Mouse (Mus musculus): ENCODE measurements around the gene Tob2.

The Tob2 gene

DNA sequence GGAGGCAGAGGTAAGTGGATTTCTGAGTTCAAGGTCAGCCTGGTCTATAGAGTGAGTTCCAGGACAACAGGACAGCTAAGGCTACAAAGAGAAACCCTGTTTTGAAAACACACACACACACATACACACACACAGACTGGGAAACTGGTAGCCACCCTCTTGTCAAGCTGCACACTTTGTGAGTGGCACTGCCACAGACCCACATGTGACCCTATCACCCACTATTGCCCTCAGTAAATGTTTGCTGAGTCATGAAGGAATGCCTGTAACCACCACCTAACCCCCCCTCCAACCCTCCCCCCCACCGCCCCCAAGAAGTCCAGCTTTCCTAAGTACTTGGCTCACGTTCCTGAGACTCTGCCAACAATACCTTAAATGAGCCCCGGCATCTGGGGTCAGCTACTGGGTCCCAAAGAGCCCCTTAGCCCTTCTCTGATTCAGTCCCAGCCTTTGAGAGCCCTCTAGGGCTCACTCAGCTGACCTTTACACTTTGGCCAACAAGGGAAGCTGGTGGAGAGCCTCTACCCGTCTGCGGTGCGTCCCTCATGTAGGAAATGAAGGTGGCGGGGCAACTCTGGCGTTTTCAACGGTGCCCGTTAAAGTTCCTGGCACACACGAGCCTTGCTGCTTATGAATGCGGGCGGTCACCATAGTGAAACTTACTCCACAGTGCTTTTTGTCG lies 19.9 kb downstream of the Tob2 start:
- no peak for DNase-seq (ENCODE audit: extremely low spot score, low read depth, low spot score)

DNA sequence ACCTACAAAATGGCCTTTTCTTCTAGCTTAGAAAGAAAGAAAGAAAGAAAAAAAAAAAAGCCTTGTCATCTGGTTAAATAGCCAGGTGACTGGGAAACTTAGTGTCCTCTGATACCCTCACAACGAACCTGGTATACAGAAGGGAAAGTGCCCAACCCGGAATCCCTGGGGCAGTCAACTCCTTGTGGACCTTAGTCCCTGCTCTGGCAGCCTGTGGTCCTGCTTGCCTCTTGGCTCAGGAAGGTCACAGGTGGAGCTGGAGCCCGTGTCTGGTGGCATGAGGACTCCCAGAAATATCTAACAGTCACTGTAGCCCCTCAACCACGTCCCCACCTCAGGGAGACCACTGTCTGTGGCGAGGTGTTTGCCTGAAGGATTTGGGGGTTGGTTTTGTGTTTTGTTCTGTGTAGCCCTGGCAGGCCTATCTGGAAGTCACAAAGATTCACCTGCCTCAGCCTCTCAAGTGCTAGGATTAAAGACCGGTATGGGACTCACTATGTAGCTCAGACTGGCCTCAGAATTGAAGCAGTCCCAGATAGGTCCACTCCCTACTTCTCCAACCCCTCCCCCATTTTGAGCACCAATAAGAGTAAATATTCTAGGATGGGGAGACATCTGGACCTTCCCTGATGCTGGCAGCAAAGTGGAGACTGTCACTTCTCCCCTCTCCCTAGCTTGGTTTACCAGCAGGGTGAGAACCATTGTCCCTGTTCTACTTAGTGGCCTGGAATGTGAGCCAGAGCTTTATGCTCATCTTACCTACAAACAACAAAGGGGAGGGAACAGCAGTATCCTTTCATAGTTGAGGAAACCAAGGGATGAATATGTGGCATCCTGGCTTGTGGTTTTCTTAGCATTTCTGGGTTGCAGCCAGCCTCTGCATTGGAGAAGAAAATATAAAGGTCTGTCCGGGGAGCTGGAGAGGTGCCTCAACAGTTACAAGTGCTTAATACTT lies 21.4 kb downstream of the Tob2 start:
- no peak for DNase-seq (ENCODE audit: extremely low spot score, low read depth, low spot score)

DNA sequence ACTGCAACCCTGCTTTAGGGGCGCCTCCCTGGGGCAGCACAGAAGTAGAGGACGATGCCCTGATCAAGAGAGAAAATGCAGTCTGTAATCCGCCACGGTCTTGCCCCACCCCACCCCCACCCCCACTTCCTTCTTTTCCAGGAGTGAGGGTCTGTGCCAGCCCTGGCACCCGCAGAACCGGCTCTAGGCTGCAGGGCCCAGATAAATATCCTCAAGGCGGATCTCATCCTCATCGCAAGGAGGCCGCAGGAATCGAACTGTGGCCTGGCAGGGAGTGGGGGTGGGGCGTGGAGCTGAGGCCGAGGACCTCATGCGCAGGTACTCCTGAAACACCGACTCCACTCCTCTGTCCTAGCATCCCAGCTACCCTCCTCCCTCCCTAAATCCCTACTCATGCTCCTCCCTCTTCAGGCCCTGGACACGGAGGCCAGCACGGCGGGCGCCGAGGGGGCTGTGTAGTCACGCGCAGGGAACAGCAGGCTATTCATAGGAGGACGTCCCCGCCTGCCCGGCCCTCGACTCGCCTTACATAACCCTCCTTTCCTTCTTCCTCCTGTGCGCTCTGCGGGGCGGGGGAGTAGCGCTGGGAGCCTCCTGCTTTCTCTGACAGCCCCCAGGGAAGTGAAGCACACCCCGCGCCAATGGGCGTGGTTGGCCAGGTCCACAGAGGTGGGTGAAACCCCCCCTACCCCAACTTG lies 22.3 kb downstream of the Tob2 start:
- DNase-seq (ENCODE audit: extremely low spot score, low read depth, low spot score): no peak

DNA sequence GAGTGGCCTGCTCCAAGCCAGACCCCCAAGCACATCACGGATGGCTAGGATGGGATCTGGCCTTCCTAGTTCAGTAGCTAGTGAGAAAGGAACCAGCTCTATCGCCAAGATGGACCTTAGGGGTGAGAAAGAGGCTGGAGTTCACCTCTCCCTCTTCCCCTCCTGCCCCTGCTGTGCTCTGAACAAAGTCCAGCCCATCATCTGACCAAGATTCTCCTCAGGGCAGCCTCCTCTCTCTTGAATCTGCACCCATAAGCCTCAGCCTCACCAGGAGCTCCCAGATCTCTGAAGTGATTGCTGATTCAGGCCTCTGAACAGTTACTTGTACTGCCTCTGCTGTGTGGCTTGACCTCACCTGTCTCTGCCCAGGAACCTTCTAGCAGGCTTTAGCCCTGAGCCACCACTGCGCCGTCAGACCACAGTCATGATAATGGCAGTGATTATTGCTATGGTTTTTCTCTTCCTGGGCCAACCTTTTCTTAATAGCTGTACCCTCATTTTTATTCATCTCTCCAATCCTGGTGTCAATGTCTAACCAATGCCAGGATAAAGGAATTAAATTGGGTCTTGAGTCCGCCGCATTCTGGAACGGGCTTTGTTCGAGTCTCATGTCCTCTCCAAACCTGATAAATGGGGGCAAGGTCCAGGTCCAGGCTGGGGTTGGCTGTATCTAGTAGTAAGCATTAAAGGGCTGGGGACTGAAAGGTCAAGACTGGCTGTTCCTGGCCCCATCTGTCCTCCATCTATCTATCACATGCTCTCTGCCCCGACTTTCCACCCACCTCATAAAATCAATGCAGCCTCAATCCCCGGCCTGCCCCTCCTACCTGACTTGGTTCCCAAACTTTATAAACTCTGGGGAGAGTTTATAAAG lies 23.4 kb downstream of the Tob2 start:
- no peak for DNase-seq (ENCODE audit: extremely low spot score, low read depth, low spot score)

DNA sequence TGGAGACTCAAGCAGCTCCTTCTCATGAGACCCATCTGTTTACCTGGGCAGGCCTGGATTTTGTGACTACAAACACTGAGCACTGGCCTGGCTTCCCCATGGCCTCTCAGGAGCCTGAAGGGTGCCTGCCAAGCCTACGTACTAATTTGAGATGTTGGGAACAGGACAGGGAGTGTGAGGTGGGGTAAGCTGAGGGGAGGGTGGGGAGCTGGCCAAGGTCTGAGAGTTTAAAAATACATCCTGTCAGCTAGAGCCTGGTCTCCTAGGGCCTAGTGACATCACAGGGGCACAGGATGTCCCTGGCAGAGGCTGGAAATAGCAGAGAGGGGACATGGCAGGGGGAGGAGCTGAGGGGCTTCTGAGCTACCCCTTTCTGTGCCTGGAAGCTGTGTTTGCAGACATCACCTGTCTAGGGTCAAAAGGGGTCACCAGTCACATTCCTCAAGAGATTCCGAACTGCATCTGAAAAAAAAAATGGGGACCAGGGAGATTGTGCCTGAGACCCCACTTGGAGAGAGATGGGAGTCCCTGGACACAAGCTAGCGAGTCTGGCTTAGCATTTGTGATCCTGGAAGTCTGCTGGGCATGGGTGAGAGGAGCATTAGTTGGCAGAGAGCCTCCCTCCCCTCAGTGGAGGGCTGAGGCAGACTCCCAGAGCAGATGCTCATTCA lies 24.3 kb downstream of the Tob2 start:
- DNase-seq (ENCODE audit: extremely low spot score, low read depth, low spot score): no peak

DNA sequence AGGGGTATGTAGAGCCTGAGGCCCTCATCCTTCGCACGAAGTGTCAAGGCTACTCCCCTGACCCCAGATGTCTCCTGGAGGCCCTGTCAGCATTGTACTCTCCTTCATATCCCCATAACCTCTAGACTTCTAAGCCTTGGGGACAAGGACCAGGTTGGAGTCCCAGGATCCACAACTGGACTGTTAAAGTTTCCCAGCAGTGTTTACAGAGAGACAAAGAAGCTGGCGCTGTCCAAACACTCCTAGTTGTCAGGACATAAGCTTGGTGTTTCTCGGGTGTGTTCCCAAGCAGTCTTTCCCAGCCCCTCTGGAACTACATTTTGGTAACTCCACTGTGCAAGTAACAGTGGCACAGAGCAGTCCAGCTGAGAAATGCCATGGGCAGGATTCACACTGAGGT lies 25.1 kb downstream of the Tob2 start:
- DNase-seq (ENCODE audit: extremely low spot score, low read depth, low spot score): no peak

DNA sequence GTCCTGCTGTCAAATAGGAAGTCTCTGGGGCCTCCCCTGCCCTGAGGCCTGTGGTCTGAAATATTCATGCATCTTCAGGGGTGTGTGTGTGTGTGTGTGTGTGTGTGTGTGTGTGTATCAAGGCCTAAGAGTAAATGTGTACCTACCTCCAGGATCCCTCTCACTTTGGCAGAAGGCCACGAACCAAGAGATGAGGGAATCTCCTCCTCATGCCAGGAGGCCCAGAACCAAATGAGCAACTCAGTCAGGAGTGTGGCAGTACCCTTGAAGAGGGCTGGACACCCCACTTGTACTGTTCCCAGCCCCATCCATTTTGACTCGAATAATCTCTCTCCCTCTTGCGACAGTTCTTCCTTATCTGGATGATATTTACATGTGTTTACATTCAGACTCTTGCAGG lies 26.4 kb downstream of the Tob2 start:
- no peak for DNase-seq (ENCODE audit: extremely low spot score, low read depth, low spot score)

DNA sequence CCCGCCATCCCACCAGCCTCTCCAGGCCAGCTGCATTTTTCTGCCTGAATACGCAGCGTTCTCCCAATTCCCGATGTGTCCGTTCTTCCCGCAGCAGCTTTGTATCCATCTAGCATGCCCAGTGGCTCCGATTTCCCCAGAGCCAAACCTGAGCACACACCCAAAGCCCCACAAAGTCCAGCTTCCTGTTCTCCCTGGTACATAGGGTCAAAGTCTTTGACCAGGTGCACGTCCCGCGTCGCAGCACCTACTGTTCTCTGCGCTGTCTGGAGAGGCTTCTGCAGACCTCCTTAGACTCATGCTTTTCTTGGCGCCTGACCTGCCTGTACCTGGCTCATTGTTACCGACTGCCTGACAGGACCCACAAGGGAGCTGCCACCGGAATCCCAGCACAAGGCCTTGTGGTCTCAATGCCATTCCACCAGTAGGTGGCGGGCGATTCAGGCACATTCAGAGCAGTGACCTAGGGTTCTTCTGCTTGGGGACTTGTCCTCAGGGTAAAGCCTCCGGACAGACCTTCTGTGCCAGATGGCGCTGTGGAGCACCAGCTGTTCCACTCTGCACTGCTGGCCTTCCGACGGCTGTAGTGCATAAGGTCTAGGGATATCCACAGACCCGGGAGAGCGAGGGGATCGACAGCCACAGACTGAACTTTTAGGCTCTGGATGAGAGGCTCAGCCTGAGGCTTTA lies 27.3 kb downstream of the Tob2 start:
- peak; percentile 93 for DNase-seq (ENCODE audit: extremely low spot score, low read depth, low spot score)

DNA sequence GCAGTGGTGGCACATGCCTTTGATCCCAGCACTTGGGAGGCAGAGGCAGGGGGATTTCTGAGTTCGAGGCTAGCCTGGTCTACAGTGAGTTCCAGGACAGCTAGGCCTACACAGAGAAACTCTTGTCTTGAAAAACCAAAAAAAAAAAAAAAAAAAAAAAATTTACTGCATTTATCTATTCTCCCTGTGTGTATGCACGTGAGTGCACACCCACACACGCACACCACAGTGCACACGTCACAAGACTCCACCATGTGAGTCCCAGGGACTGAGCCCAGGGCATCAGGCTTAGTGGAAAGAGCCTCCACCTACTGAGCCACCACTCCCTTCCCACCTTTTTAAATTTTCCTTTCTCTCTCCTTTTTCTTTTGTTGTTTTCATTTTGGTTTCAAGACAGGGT lies 28.1 kb downstream of the Tob2 start:
- DNase-seq (ENCODE audit: extremely low spot score, low read depth, low spot score): no peak

DNA sequence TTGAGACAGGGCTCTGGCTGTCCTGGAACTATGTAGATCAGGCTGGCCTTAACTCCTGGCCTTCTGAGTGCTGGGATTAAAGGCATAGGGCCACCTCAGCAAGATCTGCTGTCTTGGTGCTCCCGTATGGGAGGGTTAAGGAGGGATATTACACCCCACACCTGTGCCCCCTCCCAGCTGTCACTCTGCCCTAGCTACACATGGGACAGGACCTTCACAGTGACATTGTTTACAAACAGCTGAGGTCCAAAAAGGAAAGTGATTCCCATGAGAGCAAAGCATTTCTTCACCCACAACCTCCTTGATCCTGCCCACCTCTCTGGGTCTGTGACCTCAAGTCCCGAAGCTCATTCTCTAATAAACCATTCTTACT lies 29.4 kb downstream of the Tob2 start:
- DNase-seq (ENCODE audit: extremely low spot score, low read depth, low spot score): no peak

DNA sequence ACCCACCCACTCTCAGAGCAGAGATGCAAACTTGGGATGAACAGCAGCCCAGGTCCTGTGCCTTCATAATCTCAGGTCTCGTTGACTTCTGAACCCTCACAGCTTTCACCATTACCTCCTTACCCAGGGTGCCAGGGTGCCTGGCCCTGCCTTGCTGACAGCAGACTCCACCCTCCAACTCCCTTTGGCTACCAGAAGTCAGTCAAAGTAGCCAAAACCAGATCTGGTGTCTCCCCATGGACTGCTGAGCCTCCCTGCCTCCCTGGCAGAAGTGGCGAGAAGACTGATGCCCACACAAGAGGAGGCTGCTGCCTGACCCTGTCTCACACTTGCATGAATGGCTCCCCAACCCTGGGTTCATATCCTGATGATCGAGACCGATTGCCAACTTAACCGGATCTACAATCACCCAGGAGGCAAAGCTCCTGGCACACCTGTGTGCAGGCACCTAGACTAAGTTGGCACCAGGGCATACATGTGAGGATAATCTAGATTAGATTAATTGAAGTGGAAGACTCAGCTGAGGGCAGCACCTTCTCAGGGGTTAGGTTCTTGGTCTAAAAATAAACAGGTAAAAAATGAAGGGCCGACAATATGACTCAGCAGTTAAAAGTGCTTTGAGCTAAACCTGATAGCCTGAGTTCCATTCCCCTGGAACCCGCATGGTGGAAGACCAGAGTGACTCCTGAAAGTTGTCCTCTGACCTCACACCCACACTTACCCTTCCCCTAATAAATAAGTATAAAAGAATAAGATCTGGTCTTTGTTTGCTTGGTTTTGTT lies 30.0 kb downstream of the Tob2 start:
- no peak for DNase-seq (ENCODE audit: extremely low spot score, low read depth, low spot score)

DNA sequence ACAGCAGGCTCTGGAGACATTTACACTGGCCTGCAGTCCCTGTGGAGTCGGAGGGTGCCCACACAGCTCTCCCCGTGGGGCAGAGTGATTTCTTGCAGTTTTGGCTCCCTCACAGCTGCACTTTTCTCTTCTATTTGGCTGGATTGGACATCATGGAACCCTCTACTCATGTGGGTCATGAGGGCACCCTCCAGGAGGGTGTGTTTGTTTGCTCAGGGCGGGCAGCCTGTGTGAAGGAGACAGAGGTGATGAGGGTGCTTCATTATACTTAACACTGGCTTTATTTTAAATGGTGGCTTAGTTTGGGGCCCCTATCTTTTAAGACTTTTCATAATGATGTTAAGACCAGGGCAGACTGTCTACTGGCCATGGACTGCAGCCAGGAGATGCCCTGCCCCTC lies 33.8 kb downstream of the Tob2 start:
- DNase-seq (ENCODE audit: extremely low spot score, low read depth, low spot score): no peak

DNA sequence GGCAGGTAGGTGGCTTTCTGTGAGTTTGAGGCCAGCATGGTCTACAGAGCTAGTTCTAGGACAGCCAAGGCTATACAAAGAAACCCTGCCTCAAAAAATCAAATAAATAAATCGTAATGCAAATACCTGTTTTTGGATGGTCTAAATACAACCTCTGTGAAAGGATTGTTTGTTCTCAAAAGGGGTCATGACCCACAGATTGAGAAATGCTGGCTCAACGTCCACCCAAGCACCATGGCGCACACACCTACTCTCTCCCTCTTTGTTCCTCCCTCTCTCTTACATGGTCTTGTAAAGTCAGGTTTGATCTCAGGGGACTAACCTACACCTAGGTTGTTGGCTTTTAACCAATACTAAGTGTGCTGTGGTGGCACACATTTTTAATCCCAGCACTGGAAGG lies 36.0 kb downstream of the Tob2 start:
- no peak for DNase-seq (ENCODE audit: extremely low spot score, low read depth, low spot score)

DNA sequence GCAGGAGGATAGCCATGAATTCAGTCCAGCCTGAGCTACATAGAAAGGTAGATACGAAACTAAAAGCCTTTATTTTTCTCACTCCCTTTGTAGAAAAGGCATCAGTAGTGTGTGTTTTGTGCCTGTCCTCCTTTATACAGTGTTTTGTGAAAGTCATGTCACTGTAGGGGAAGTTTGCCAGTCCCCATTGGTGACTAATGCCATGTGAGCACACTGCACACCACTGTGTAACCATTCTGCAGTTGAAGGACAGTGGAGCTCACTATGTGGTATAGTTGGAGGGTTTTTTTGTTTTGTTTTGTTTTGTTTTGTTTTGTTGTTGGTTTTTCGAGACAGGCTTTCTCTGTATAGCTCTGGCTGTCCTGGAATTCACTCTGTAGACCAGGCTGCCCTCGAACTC lies 40.2 kb downstream of the Tob2 start:
- no peak for DNase-seq (ENCODE audit: extremely low spot score, low read depth, low spot score)

DNA sequence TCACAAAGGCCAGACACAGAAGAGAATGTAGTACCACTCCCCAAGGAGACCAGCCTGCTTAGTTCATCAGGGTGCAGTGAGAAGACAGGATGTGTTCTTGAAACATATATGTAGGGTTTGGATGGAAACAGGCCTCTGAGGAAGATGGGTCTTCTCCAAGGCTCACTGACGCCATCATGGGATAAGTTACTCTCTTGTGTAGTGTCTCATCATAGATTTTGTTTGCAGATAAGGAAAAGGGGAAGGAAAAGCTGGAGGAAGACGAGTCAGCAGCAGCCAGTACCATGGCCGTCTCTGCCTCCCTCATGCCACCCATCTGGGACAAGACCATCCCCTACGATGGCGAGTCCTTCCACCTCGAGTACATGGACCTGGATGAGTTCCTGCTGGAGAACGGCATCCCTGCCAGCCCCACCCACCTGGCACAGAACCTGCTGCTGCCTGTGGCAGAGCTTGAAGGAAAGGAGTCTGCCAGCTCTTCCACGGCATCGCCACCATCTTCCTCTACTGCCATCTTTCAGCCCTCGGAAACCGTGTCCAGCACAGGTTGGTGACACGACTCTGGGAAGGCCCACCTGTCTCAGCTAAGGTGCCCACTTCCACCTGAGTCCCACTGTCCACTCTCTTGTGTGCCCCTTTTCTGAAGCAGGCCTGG lies 43.8 kb downstream of the Tob2 start:
- DNase-seq (ENCODE audit: extremely low spot score, low read depth, low spot score): no peak

DNA sequence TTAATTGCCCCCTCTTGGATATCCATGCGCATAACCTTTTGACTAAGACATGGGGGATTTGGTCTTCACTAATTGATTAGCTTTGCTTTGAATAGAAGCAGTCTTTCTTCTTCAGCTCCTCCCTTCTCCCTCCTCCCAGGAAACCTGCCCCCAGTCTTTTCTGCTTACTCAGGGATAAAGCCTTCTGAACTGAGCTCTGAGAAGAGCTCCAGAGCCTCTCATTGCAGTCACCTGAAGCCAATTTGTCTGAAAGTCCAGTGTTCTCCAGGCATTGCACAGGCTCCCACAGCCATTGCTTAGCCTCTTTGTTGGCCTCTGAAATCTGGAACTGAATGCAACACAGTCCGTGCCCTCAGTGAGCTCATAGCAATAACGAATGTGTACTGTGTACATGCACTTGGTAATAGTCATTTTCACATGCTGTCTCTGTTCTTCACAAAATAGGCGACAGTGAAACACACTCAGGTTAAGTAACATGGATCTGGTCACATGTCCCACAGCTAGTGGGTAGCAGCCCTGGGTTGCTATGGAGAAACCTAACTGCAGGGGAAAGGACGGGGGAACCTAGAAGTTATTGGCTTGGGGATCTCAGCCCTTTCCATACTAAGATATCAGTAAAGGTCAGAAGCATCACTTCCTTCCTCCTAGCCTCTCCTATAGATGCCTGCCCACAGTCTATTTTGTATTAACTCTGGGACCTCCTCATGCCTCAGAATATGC lies 44.5 kb downstream of the Tob2 start:
- no peak for DNase-seq (ENCODE audit: extremely low spot score, low read depth, low spot score)

DNA sequence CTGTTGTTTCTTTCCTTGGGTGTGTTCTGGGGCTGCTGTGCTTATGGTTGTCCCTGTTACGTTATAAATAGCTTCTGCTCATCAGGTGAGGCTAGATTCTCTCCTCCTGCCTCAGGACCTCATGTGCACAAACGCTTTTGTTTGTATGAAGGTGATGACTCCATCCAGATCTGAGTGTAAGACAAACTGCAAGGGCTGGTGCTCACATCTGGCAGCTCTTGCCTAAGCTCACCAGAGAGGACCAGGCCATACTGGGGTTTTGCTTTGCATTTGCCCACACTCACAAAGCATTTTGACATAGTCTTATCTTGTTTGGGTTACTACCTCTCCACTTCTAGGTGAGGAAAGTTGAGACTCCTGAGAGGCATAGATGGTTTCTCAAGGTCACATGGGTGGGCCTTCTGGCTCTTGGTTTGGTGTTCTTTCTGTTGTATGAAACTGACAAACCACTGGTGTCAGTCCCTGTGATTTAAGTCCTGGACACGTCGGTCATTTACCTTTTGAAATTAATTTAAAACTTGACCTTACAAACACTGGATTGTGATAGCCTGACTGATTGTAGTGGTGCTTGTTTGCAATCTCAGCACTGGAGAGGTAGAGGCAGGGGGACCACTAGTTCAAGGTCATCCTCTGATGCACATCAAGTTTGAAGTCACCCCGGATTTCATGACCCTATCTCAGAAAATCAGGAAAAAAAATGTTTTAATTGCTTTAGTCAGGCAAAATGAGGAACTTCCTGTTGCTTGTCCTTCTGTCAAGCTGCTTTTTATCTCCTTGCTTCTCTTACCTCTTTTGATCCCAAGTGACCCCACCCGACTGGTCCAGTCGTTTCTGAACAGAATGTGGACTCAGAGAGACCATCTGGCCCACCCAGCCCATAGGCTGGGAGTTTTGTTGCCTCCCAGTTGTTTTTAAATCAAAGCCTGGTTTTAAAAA lies 45.6 kb downstream of the Tob2 start:
- DNase-seq (ENCODE audit: extremely low spot score, low read depth, low spot score): no peak

Data from hindlimb bud, embryonic 11.5 days (tissue).